Mouse (Mus musculus): Measurements from ENCODE around the gene Unc45a.
A peak's percentile ranks its signal among the peaks of the same experiment; 100 is the strongest.

Gene Unc45a

GRCm38 (mm10) chr7:80340793-80341192 is at the start of gene Unc45a:
Unc45a (minus strand) TSS chr7:80341005.
- DNase-seq (ENCODE audit: low read depth in 1 of 2, low spot score in 2 of 2): peak in 1 of 2 experiments; percentile 54

GRCm38 (mm10) chr7:80387633-80388543 is 47.1 kb upstream of the Unc45a start, which contains the start of gene Fes:
Fes (minus strand) TSS chr7:80387946.
- peak; percentile 82 to 88 for DNase-seq (ENCODE audit: low read depth in 1 of 2, low spot score in 2 of 2)

- DNase-seq (ENCODE audit: low read depth in 1 of 2, low spot score in 2 of 2): no peak
Observed at GRCm38 (mm10) chr7:80387033-80387632, 46.3 kb upstream of the Unc45a start.

- DNase-seq (ENCODE audit: low read depth in 1 of 2, low spot score in 2 of 2): peak; percentile 91 to 94
Observed at GRCm38 (mm10) chr7:80386235-80386930, 45.6 kb upstream of the Unc45a start.

GRCm38 (mm10) chr7:80382919-80383318 is 42.1 kb upstream of the Unc45a start:
- no peak for DNase-seq (ENCODE audit: low read depth in 1 of 2, low spot score in 2 of 2)

GRCm38 (mm10) chr7:80379531-80379930 is 38.7 kb upstream of the Unc45a start:
- DNase-seq (ENCODE audit: low read depth in 1 of 2, low spot score in 2 of 2): no peak

- peak in 1 of 2 experiments; percentile 56 for DNase-seq (ENCODE audit: low read depth in 1 of 2, low spot score in 2 of 2)
Observed at GRCm38 (mm10) chr7:80377471-80377870, 36.7 kb upstream of the Unc45a start.

- DNase-seq (ENCODE audit: low read depth in 1 of 2, low spot score in 2 of 2): no peak
Observed at GRCm38 (mm10) chr7:80376192-80376591, 35.4 kb upstream of the Unc45a start.

- DNase-seq (ENCODE audit: low read depth in 1 of 2, low spot score in 2 of 2): no peak
Observed at GRCm38 (mm10) chr7:80375376-80376039, 34.7 kb upstream of the Unc45a start.

- DNase-seq (ENCODE audit: low read depth in 1 of 2, low spot score in 2 of 2): no peak
Observed at GRCm38 (mm10) chr7:80374733-80375132, 33.9 kb upstream of the Unc45a start.

- no peak for DNase-seq (ENCODE audit: low read depth in 1 of 2, low spot score in 2 of 2)
Observed at GRCm38 (mm10) chr7:80374280-80374679, 33.5 kb upstream of the Unc45a start.

- no peak for DNase-seq (ENCODE audit: low read depth in 1 of 2, low spot score in 2 of 2)
Observed at GRCm38 (mm10) chr7:80373850-80374249, 33.0 kb upstream of the Unc45a start.

- DNase-seq (ENCODE audit: low read depth in 1 of 2, low spot score in 2 of 2): no peak
Observed at GRCm38 (mm10) chr7:80373352-80373751, 32.5 kb upstream of the Unc45a start.

- DNase-seq (ENCODE audit: low read depth in 1 of 2, low spot score in 2 of 2): no peak
Observed at GRCm38 (mm10) chr7:80372667-80373066, 31.9 kb upstream of the Unc45a start.

GRCm38 (mm10) chr7:80372166-80372565 is 31.4 kb upstream of the Unc45a start:
- no peak for DNase-seq (ENCODE audit: low read depth in 1 of 2, low spot score in 2 of 2)

GRCm38 (mm10) chr7:80371041-80371751 is 30.4 kb upstream of the Unc45a start, which contains the start of gene Man2a2:
Man2a2 (minus strand) TSS chr7:80371375.
- peak in 1 of 2 experiments; percentile 35 for DNase-seq (ENCODE audit: low read depth in 1 of 2, low spot score in 2 of 2)

GRCm38 (mm10) chr7:80370649-80371040 is 29.8 kb upstream of the Unc45a start:
- peak in 1 of 2 experiments; percentile 32 for DNase-seq (ENCODE audit: low read depth in 1 of 2, low spot score in 2 of 2)

GRCm38 (mm10) chr7:80369967-80370431 is 29.2 kb upstream of the Unc45a start:
- no peak for DNase-seq (ENCODE audit: low read depth in 1 of 2, low spot score in 2 of 2)

- DNase-seq (ENCODE audit: low read depth in 1 of 2, low spot score in 2 of 2): no peak
Observed at GRCm38 (mm10) chr7:80369461-80369860, 28.7 kb upstream of the Unc45a start.

Data from monocyte, adult 2 months (primary cell).